Mouse (Mus musculus) small intestine, adult 2 months (tissue): ENCODE measurements around the gene Acap3.

Experiments
- CTCF ChIP-seq: fragments of 200-500 bp; IDR thresholded peaks from 2 replicates; pipeline ENCODE4 v1.5.1; 2012; ENCODE audit warnings: low read depth, mild to moderate bottlenecking, control low read depth, inconsistent platforms, low read length, moderate library complexity, mixed read lengths; ENCODE audit not compliant: insufficient replicate concordance, insufficient read length; ENCODE audit errors: extremely low read depth
- POLR2A ChIP-seq: fragments of 200-500 bp; IDR thresholded peaks from 2 replicates; pipeline ENCODE4 v1.6.1; 2012; ENCODE audit warnings: low read depth, mild to moderate bottlenecking, control low read depth, inconsistent platforms, low read length, moderate library complexity

GRCm38 (mm10) chr4:155904318-155905102, 12.9 kb downstream of the Acap3 start:
- TF ChIP-seq POLR2A (no peak), CTCF (peak; percentile 27; the same call in 1 of the 2 replicates)
